Mouse (Mus musculus): ENCODE data around the gene Ttc23l.

DNA sequence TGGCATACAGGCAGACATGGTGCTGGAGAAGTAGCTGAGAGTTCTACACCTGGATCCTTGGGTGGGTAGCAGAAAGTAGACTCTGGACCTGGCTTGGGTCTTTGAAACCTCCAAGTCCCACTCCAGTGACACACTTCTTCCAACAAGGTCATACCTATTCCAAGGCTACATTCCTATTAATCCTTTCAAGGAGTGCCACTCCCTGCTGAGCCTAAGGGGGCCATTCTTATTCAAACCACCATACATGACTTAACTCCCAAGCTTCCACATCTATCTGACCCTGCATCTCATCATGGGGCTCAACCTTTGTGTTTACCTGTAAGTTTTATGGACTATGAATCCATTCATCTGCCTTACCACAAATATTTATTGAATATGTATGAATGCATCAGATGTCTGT is 3.8 kb upstream of the Ttc23l start:
- no peak for TF ChIP-seq POLR2A (IDR thresholded peaks at IDR 0.05; ENCODE audit: control insufficient read depth, low read depth, low read length)
- TF ChIP-seq CTCF (IDR thresholded peaks at IDR 0.05; ENCODE audit: control insufficient read depth, insufficient read depth, insufficient replicate concordance, low read depth, low read length): no peak
